Mouse (Mus musculus) midbrain, postnatal 0 days (tissue): ENCODE measurements around the gene Dph2. TPM values are rescaled to one million over a fixed set of nuclear protein-coding genes. Genes with fewer than 3 reads are reported as not detected.

Source experiments
- ATAC-seq: fragments of 200-750 bp; cut with Nextera tagmentation; 2 replicates; pipeline ENCODE4 v1.8.0; 2017; ENCODE audit warnings: moderate number of reproducible peaks, mild to moderate bottlenecking, moderate TSS enrichment, moderate library complexity; ENCODE audit not compliant: low FRiP score
- DNase-seq: peaks from one replicate; pipeline ENCODE4 v3.0.0-alpha.2; 2015; ENCODE audit warnings: low spot score
- H3K27ac ChIP-seq: fragments of 300-500 bp; sonication (generic); 2 replicates; pipeline ENCODE4 v1.5.1; 2014; ENCODE audit warnings: low read depth, mild to moderate bottlenecking, low read length, mixed read lengths
- H3K27me3 ChIP-seq: fragments of 300-500 bp; sonication (generic); 2 replicates; pipeline ENCODE4 v1.6.1; 2014; ENCODE audit warnings: low read length, control low read depth, mixed read lengths; ENCODE audit not compliant: insufficient read depth
- H3K36me3 ChIP-seq: fragments of 300-500 bp; sonication (generic); 2 replicates; pipeline ENCODE4 v1.6.1; 2014; ENCODE audit warnings: low read length, control low read depth, mixed read lengths; ENCODE audit not compliant: insufficient read depth
- H3K4me1 ChIP-seq: fragments of 300-500 bp; sonication (generic); 2 replicates; pipeline ENCODE4 v1.6.1; 2014; ENCODE audit warnings: mild to moderate bottlenecking, control low read depth, antibody characterized with exemption, low read length, mixed read lengths; ENCODE audit not compliant: insufficient read depth
- H3K4me2 ChIP-seq: fragments of 300-500 bp; sonication (generic); 2 replicates; pipeline ENCODE4 v1.6.1; 2014; ENCODE audit warnings: low read depth, mild to moderate bottlenecking, low read length, mixed read lengths; ENCODE audit not compliant: poor library complexity, severe bottlenecking
- H3K4me3 ChIP-seq: fragments of 300-500 bp; sonication (generic); 2 replicates; pipeline ENCODE4 v1.5.1; 2014; ENCODE audit warnings: low read depth, mild to moderate bottlenecking, low read length, moderate library complexity
- H3K9ac ChIP-seq: fragments of 300-500 bp; sonication (generic); replicated peaks from 2 replicates; pipeline ENCODE4 v1.6.1; 2014; ENCODE audit warnings: mild to moderate bottlenecking, low read length, moderate library complexity, mixed read lengths; ENCODE audit not compliant: poor library complexity, severe bottlenecking
- H3K9me3 ChIP-seq: fragments of 300-500 bp; sonication (generic); 2 replicates; pipeline ENCODE4 v1.6.1; 2016; ENCODE audit warnings: low read length, control low read depth
- CTCF ChIP-seq: IDR thresholded peaks from 2 replicates; pipeline ENCODE4 v1.5.1; 2016; ENCODE audit warnings: antibody characterized with exemption, mild to moderate bottlenecking
- WGBS: fragments of 180-500 bp; shearing (Covaris S2); extraction: QIAGEN DNeasy Blood & Tissue Kit; methylation state at CpG from one replicate; pipeline ENCODE4 v1.1.7; 2014; 5-methylcytosine and 5-hydroxymethylcytosine counted together
- polyA plus RNA-seq: library from polyadenylated mRNA; unstranded; fragments of >200 nt; fragmentation: Nextera tagmentation; extraction: Ambion mirVana; gene quantifications from 2 replicates; pipeline ENCODE4 v1.2.1, GENCODE M21; 2015
- total RNA-seq: library from RNA; depleted of rRNA; stranded (reverse); fragments of >200 nt; gene quantifications from 2 replicates; pipeline ENCODE4 v1.2.3, GENCODE M21; 2014

Dph2 gene
- total and polyA plus RNA-seq, 2 experiments from 2014 or later: 13.3 to 13.8 TPM

- ATAC-seq: no peak
- no peaks in the 10 kb centered on the region for H3K4me1 ChIP-seq
- TF ChIP-seq CTCF: no peak
- H3K27ac ChIP-seq: no peak overlapping the region
- peaks cover 20% of the 10 kb centered on the region for H3K36me3 ChIP-seq
- H3K4me3 ChIP-seq: no peak overlapping the region
- no peak for DNase-seq
- WGBS: 80% methylated on average over 9 of the region's 9 CpGs
- no peak overlapping the region for H3K4me2 ChIP-seq
- H3K9ac ChIP-seq: no peak overlapping the region
- no peaks in the 10 kb centered on the region for H3K27me3 ChIP-seq
- H3K9me3 ChIP-seq: no peaks in the 10 kb centered on the region
Observed at GRCm38 (mm10) chr4:117860570-117860969, 31.3 kb downstream of the Dph2 start.

GRCm38 (mm10) chr4:117858794-117859193 lies 33.0 kb downstream of the Dph2 start:
- H3K4me1 ChIP-seq: no peaks in the 10 kb centered on the region; the same call in 1 of the 2 replicates
- DNase-seq (peak; percentile 62), ATAC-seq (0 out of 2 replicates have a peak, but pooled peaks have one; percentile 14)
- no peaks in the 10 kb centered on the region for H3K27me3 ChIP-seq
- H3K9me3 ChIP-seq: no peaks in the 10 kb centered on the region
- 0 out of 2 replicates have a peak overlapping the region, but pooled peaks have one; percentile 26 for H3K27ac ChIP-seq
- no peak overlapping the region for H3K4me2 ChIP-seq
- H3K9ac ChIP-seq: no peak overlapping the region
- no peak overlapping the region for H3K4me3 ChIP-seq
- H3K36me3 ChIP-seq: peaks cover 18% of the 10 kb centered on the region
- TF ChIP-seq CTCF: peak; percentile 67
- WGBS: 56% methylated on average over 3 of the region's 3 CpGs

- no peak overlapping the region for H3K4me3 ChIP-seq
- peak overlapping the region; percentile 44 for H3K27ac ChIP-seq
- peaks cover 17% of the 10 kb centered on the region for H3K36me3 ChIP-seq
- no peaks in the 10 kb centered on the region for H3K9me3 ChIP-seq
- ATAC-seq (peak; percentile 73; the same call in 1 of the 2 replicates), DNase-seq (peak; percentile 75)
- H3K9ac ChIP-seq: no peak overlapping the region
- H3K4me2 ChIP-seq: no peak overlapping the region
- 68% methylated on average over 9 of the region's 9 CpGs for WGBS
- no peaks in the 10 kb centered on the region for H3K27me3 ChIP-seq
- no peaks in the 10 kb centered on the region; the same call in 1 of the 2 replicates for H3K4me1 ChIP-seq
- no peak for TF ChIP-seq CTCF
Observed at GRCm38 (mm10) chr4:117855146-117855545, 36.7 kb downstream of the Dph2 start.

- ATAC-seq (no peak), DNase-seq (no peak)
- H3K27ac ChIP-seq: no peak overlapping the region
- no peaks in the 10 kb centered on the region for H3K27me3 ChIP-seq
- no peak overlapping the region for H3K4me3 ChIP-seq
- H3K9me3 ChIP-seq: no peaks in the 10 kb centered on the region
- TF ChIP-seq CTCF: no peak
- no peak overlapping the region for H3K4me2 ChIP-seq
- H3K9ac ChIP-seq: no peak overlapping the region
- WGBS: 80% methylated on average over 10 of the region's 10 CpGs
- H3K36me3 ChIP-seq: peaks cover 10% of the 10 kb centered on the region
- H3K4me1 ChIP-seq: no peaks in the 10 kb centered on the region; the same call in 1 of the 2 replicates
Observed at GRCm38 (mm10) chr4:117852152-117852868, 39.5 kb downstream of the Dph2 start.

- H3K9ac ChIP-seq: no peak overlapping the region
- 72% methylated on average over 7 of the region's 7 CpGs for WGBS
- no peaks in the 10 kb centered on the region for H3K36me3 ChIP-seq
- DNase-seq (peak; percentile 30), ATAC-seq (no peak)
- H3K27ac ChIP-seq: no peak overlapping the region
- 0 out of 2 replicates have a peak, but pooled peaks have one; percentile 2 for TF ChIP-seq CTCF
- no peaks in the 10 kb centered on the region for H3K9me3 ChIP-seq
- no peaks in the 10 kb centered on the region; the same call in 1 of the 2 replicates for H3K4me1 ChIP-seq
- H3K4me2 ChIP-seq: no peak overlapping the region
- no peak overlapping the region for H3K4me3 ChIP-seq
- H3K27me3 ChIP-seq: no peaks in the 10 kb centered on the region
Observed at GRCm38 (mm10) chr4:117850871-117851270, 41.0 kb downstream of the Dph2 start.

DNA sequence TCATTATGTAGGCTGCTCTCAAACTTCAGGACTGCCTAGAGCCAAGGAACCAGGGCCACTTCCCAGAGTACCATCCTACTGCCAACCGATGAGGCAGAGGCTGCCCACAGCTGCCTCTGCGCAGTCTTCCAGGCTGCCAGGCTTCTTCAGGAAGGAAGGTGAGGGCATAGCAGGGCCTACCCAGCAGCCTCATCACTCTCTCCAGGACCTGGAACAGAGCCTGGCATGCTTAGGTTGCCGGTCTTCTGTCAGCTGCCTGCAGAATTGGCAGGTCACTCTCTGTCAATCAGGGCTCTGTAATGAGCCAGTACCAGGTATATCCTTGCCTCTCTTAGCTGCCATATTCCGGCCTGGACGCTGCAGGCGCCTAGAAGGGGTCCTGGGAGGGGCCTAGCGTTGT lies 41.7 kb downstream of the Dph2 start:
- ATAC-seq (no peak), DNase-seq (peak; percentile 46)
- WGBS: 77% methylated on average over 7 of the region's 7 CpGs
- no peaks in the 10 kb centered on the region for H3K9me3 ChIP-seq
- no peaks in the 10 kb centered on the region; the same call in 1 of the 2 replicates for H3K4me1 ChIP-seq
- no peaks in the 10 kb centered on the region for H3K36me3 ChIP-seq
- H3K4me2 ChIP-seq: no peak overlapping the region
- no peak for TF ChIP-seq CTCF
- peak overlapping the region; percentile 52 for H3K27ac ChIP-seq
- no peak overlapping the region for H3K9ac ChIP-seq
- no peak overlapping the region for H3K4me3 ChIP-seq
- H3K27me3 ChIP-seq: no peaks in the 10 kb centered on the region
